Mouse (Mus musculus) forebrain, embryonic 14.5 days (tissue): Measurements from ENCODE around the gene Orc3. TPM values are rescaled to one million over a fixed set of nuclear protein-coding genes. Genes with fewer than 3 reads are reported as not detected.
"Not testable (repeated sequence)": the region's sequence is repeated elsewhere in the genome, so short reads cannot be mapped to it uniquely, and the experiment has no call there.

Experiments
- ATAC-seq: fragments of 200-750 bp; cut with Nextera tagmentation; 2 replicates; pipeline ENCODE4 v1.8.0; 2017; ENCODE audit warnings: mild to moderate bottlenecking, moderate library complexity
- DNase-seq: peaks from one replicate; pipeline ENCODE4 v3.0.0-alpha.2; 2015; ENCODE audit warnings: low spot score
- H3K27ac ChIP-seq: fragments of 300-500 bp; sonication (generic); 2 replicates; pipeline ENCODE4 v1.5.1; 2014; ENCODE audit warnings: low read depth, mild to moderate bottlenecking, control low read depth, low read length, moderate library complexity
- H3K27me3 ChIP-seq: fragments of 300-500 bp; sonication (generic); replicated peaks from 2 replicates; pipeline ENCODE4 v1.6.1; 2014; ENCODE audit warnings: low read length, control low read depth, mixed read lengths; ENCODE audit not compliant: control insufficient read depth, insufficient read depth
- H3K36me3 ChIP-seq: fragments of 300-500 bp; sonication (generic); 2 replicates; pipeline ENCODE4 v1.6.1; 2014; ENCODE audit warnings: low read length, control low read depth; ENCODE audit not compliant: control insufficient read depth, insufficient read depth
- H3K4me1 ChIP-seq: fragments of 300-500 bp; sonication (generic); 2 replicates; pipeline ENCODE4 v1.6.1; 2014; ENCODE audit warnings: antibody characterized with exemption, low read length, control low read depth; ENCODE audit not compliant: control insufficient read depth, insufficient read depth
- H3K4me2 ChIP-seq: fragments of 300-500 bp; sonication (generic); 2 replicates; pipeline ENCODE4 v1.6.1; 2014; ENCODE audit warnings: mild to moderate bottlenecking, control low read depth, low read length
- H3K4me3 ChIP-seq: fragments of 300-500 bp; sonication (generic); 2 replicates; pipeline ENCODE4 v1.5.1; 2014; ENCODE audit warnings: low read depth, low read length, control low read depth
- H3K9ac ChIP-seq: fragments of 300-500 bp; sonication (generic); 2 replicates; pipeline ENCODE4 v1.6.1; 2014; ENCODE audit warnings: mild to moderate bottlenecking, low read length, control low read depth, moderate library complexity
- H3K9me3 ChIP-seq: fragments of 300-500 bp; sonication (generic); replicated peaks from 2 replicates; pipeline ENCODE4 v1.6.1; 2016; ENCODE audit warnings: low read length, control low read depth, mixed read lengths; ENCODE audit not compliant: control insufficient read depth
- WGBS: fragments of 180-500 bp; shearing (Covaris S2); extraction: QIAGEN DNeasy Blood & Tissue Kit; methylation state at CpG from one replicate; pipeline ENCODE4 v1.1.7; 2014; 5-methylcytosine and 5-hydroxymethylcytosine counted together
- polyA plus RNA-seq: library from polyadenylated mRNA; unstranded; fragments of >200 nt; fragmentation: Nextera tagmentation; extraction: Ambion mirVana; gene quantifications from 2 replicates; pipeline ENCODE4 v1.2.1, GENCODE M21; 2014

The Orc3 gene
- polyA plus RNA-seq, 1 experiment from 2014 or later, result 103 TPM

GRCm38 (mm10) chr4:34613571-34614145 is 1.1 kb downstream of the Orc3 start:
- DNase-seq, result no peak
- 60% methylated on average over 6 of the region's 6 CpGs for WGBS
- Histone ChIP-seq H3K4me1 (peaks cover 15% of the 10 kb centered on the region), H3K9ac (peak overlapping the region; percentile 83; the same call in 1 of the 2 replicates), H3K4me2 (peak overlapping the region; percentile 95), H3K9me3 (no peaks in the 10 kb centered on the region), H3K27me3 (no peaks in the 10 kb centered on the region), H3K27ac (no peak overlapping the region), H3K36me3 (peaks cover 7% of the 10 kb centered on the region), H3K4me3 (peak overlapping the region; percentile 58)
- ATAC-seq, result no peak

DNA sequence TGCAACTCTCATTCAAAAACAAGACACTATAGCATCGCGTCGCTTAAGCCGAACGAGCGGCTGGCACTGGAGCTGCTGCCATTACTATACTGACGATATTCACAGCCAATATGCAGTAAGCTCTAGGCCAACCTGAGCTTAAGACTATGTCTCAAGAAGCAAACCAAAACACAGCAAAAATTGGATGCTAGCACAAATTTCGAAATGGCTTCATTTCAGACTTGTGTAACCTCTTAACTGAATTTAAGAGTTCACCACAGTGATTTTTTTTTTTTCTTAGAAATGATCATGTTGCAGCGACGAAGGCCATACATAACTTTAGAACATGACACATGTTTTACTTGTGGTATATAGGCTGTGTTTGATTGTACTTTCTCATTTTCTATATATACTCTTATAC is 8.1 kb downstream of the Orc3 start:
- Histone ChIP-seq H3K27ac (no peak overlapping the region), H3K4me1 (no peaks in the 10 kb centered on the region), H3K9ac (no peak overlapping the region), H3K4me3 (no peak overlapping the region), H3K27me3 (no peaks in the 10 kb centered on the region), H3K9me3 (no peaks in the 10 kb centered on the region), H3K36me3 (peaks cover 41% of the 10 kb centered on the region), H3K4me2 (no peak overlapping the region)
- ATAC-seq (no peak), DNase-seq (no peak)
- 95% methylated on average over 10 of the region's 10 CpGs for WGBS

- DNase-seq, result no peak
- peaks cover 55% of the 10 kb centered on the region for H3K36me3 ChIP-seq
Observed at GRCm38 (mm10) chr4:34603123-34603522, 11.6 kb downstream of the Orc3 start.

DNA sequence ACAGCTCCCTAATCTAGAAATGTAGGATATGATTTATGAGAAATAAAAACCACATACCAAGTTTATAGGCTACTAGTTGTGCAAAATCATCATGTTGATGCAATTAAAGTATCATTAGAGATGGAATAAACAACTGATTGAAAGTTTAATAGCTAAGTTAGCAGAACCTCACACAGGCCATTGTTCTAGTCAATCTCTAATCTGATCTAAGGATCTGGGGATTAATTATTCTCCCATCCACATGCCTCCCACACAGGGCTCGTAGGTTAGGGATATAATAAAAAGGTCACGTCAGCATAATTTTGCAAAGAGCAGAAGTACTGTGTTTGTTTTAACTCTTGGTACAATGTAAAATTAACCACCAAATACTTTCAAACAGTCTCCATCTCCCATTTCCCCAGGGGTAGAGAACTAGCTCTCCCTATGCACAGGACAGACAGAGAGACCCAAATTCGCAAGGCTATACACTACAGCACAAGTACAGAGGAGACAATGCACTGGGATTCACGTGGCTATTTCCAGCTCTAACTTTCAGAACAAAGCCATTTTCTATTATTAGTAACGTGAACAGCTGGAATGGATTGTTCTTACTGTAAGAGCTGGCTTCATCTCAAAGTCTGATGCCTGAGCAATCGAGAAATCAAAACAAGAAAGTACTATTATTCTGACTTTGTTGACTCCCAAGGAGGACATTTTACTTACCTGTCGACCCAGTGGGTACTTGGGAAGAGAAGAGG is 29.7 kb downstream of the Orc3 start:
- Histone ChIP-seq H3K9ac (no peak overlapping the region), H3K9me3 (no peaks in the 10 kb centered on the region), H3K36me3 (peaks cover 55% of the 10 kb centered on the region), H3K27me3 (no peaks in the 10 kb centered on the region), H3K27ac (no peak overlapping the region), H3K4me1 (no peaks in the 10 kb centered on the region), H3K4me2 (no peak overlapping the region), H3K4me3 (no peak overlapping the region)
- DNase-seq (no peak), ATAC-seq (no peak)
- WGBS, result 84% methylated on average over 7 of the region's 7 CpGs

More at GRCm38 (mm10) chr4:34603123-34603522, 11.6 kb downstream of the Orc3 start:
- H3K27me3 ChIP-seq, result no peaks in the 10 kb centered on the region
- H3K4me3 ChIP-seq, result no peak overlapping the region
- no peaks in the 10 kb centered on the region for H3K4me1 ChIP-seq
- no peak overlapping the region for H3K27ac ChIP-seq
- no peak overlapping the region for H3K4me2 ChIP-seq
- no peak for ATAC-seq
- H3K9me3 ChIP-seq, result no peaks in the 10 kb centered on the region
- H3K9ac ChIP-seq, result no peak overlapping the region
- WGBS, result 94% methylated on average over 6 of the region's 6 CpGs

DNA sequence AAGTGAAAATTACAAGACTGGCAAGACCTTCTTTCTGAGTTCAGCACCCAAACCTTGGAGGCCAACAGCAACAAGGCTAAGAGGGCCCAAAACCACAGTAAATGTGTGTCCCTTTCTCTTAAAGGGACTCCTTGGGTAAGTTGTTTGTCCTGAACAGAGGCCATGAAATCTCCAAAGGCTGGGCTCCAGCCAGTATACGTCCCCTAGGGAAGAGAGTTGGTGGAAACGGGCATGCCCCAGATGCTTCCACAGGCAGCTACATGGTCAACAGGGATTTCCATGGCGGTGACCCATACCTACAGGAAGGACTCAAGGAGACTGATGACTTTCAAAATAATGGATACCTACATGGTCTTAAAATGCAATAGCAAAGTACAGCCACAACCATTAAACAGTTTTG is 31.3 kb downstream of the Orc3 start:
- no peak overlapping the region for H3K9ac ChIP-seq
- H3K4me2 ChIP-seq, result no peak overlapping the region
- no peaks in the 10 kb centered on the region for H3K9me3 ChIP-seq
- no peak for DNase-seq
- H3K4me3 ChIP-seq, result no peak overlapping the region
- H3K27ac ChIP-seq, result no peak overlapping the region
- H3K4me1 ChIP-seq, result no peaks in the 10 kb centered on the region
- peaks cover 67% of the 10 kb centered on the region for H3K36me3 ChIP-seq
- H3K27me3 ChIP-seq, result no peaks in the 10 kb centered on the region
- no peak for ATAC-seq
- WGBS, result 90% methylated on average over 3 of the region's 3 CpGs

GRCm38 (mm10) chr4:34582476-34582875 is 32.3 kb downstream of the Orc3 start:
- ATAC-seq, result no peak

GRCm38 (mm10) chr4:34581990-34582389 is 32.8 kb downstream of the Orc3 start:
- Histone ChIP-seq H3K4me3 (no peak overlapping the region), H3K9ac (no peak overlapping the region), H3K4me1 (no peaks in the 10 kb centered on the region), H3K4me2 (no peak overlapping the region), H3K27ac (no peak overlapping the region), H3K36me3 (peaks cover 72% of the 10 kb centered on the region), H3K9me3 (no peaks in the 10 kb centered on the region), H3K27me3 (no peaks in the 10 kb centered on the region)
- WGBS, result 82% methylated on average over 7 of the region's 7 CpGs
- DNase-seq (no peak), ATAC-seq (no peak)

More at GRCm38 (mm10) chr4:34582476-34582875, 32.3 kb downstream of the Orc3 start:
- H3K9ac ChIP-seq, result no peak overlapping the region
- peaks cover 71% of the 10 kb centered on the region for H3K36me3 ChIP-seq
- no peaks in the 10 kb centered on the region for H3K4me1 ChIP-seq
- DNase-seq, result no peak
- 58% methylated on average over 5 of the region's 5 CpGs for whole genome bisulfite sequencing
- H3K27me3 ChIP-seq, result no peaks in the 10 kb centered on the region
- no peak overlapping the region for H3K4me2 ChIP-seq
- H3K27ac ChIP-seq, result no peak overlapping the region
- H3K9me3 ChIP-seq, result no peaks in the 10 kb centered on the region
- no peak overlapping the region for H3K4me3 ChIP-seq

- not testable (repeated sequence) for H3K9ac ChIP-seq, H3K4me1 ChIP-seq, H3K9me3 ChIP-seq, ATAC-seq, H3K27ac ChIP-seq, H3K4me3 ChIP-seq, H3K4me2 ChIP-seq, H3K27me3 ChIP-seq, DNase-seq
- peaks cover 77% of the 10 kb centered on the region for H3K36me3 ChIP-seq
- 85% methylated on average over 1 of the region's 1 CpGs for WGBS
Observed at GRCm38 (mm10) chr4:34581489-34581888, 33.3 kb downstream of the Orc3 start.

GRCm38 (mm10) chr4:34579215-34579614 is 35.5 kb downstream of the Orc3 start:
- no peak for DNase-seq
- Histone ChIP-seq H3K9me3 (no peaks in the 10 kb centered on the region), H3K4me3 (no peak overlapping the region), H3K27ac (no peak overlapping the region), H3K4me1 (no peaks in the 10 kb centered on the region), H3K4me2 (no peak overlapping the region), H3K27me3 (no peaks in the 10 kb centered on the region), H3K9ac (no peak overlapping the region), H3K36me3 (peaks cover 86% of the 10 kb centered on the region)
- WGBS, result 93% methylated on average over 1 of the region's 1 CpGs
- no peak for ATAC-seq
